Mouse (Mus musculus): Measurements from ENCODE around the gene Mpnd. TPM values are rescaled to one million over a fixed set of nuclear protein-coding genes. Genes with fewer than 3 reads are reported as not detected.

Mpnd gene
- polyA plus RNA-seq (2012), result 73.3 and 76.8 TPM in 2 replicates

DNA sequence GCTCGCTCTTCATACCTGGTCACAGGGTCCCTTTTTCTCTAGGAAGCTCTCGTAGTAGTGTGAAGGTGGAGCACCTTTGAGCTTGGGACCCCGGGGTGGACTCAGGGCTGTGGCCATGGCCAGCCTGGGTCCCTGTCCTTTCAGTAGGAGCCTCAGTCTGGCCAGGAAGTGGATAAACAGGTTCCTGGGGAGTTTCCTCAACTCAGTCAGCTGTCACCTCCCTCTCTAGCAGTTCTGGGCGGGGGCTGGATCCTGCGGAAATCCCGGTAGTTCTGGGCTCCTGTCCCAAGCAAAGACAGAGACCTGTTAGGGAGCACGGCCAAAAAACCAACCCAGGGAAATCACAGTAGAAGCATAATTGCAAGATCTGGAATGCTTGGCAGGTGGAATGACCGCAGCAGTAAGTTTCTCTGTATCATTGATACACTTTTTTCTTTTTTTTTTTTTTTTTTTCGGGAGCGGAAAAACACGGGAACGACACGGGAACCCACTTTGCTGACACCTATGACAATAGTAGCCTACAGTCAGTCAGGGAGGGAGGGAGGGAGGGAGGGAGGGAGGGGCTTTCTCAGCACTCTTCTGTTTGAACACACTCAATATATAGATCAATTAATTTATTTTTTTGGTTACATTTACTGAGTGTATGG, at the start of gene Mpnd, which contains the start of gene Stap2:
Mpnd (plus strand) TSS at position 297 of the 647 bp plus-strand sequence.
Stap2 (minus strand) TSS at position 170 of the 647 bp plus-strand sequence.

DNA sequence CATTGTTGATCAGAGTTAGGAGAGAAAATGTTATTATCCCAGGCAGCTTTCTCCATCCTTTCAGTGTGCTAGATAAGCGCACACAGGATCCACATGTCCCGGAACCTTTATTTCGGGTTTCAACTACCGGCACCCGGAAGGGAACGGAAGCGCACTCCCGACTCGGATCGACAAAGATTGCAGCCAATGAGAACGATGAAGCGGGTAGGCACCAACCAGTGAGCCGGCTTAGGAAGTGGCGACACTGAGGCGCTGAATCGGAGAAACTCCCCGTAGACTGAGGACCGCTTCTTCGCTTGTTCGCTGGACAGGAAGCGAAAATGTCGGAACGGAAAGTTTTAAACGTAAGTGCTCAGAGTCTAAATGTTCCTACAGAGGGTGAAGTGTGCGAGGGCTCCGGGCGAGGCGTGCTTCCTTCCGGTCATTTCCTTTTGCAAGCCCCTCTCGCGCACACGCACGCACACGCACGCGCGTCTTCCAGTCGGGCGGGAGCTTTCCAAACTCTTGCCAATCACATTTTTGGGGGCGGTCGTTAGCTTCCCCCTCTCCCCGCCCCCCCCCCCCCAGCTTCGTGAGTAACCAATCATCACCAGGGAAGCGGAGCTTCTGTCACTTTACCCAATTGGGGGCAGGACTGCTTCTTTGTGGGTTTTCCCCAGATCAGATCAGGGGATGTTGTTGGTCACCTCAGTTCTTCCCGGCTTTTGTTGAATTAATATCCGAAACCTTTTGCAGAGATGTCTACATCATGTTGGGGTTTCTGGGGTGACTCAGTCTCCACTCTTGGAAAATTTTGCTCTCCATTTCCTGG, 46.4 kb upstream of the Mpnd start, which contains the start of gene Yju2:
Yju2 (plus strand) TSS at position 182 of the 811 bp plus-strand sequence.

DNA sequence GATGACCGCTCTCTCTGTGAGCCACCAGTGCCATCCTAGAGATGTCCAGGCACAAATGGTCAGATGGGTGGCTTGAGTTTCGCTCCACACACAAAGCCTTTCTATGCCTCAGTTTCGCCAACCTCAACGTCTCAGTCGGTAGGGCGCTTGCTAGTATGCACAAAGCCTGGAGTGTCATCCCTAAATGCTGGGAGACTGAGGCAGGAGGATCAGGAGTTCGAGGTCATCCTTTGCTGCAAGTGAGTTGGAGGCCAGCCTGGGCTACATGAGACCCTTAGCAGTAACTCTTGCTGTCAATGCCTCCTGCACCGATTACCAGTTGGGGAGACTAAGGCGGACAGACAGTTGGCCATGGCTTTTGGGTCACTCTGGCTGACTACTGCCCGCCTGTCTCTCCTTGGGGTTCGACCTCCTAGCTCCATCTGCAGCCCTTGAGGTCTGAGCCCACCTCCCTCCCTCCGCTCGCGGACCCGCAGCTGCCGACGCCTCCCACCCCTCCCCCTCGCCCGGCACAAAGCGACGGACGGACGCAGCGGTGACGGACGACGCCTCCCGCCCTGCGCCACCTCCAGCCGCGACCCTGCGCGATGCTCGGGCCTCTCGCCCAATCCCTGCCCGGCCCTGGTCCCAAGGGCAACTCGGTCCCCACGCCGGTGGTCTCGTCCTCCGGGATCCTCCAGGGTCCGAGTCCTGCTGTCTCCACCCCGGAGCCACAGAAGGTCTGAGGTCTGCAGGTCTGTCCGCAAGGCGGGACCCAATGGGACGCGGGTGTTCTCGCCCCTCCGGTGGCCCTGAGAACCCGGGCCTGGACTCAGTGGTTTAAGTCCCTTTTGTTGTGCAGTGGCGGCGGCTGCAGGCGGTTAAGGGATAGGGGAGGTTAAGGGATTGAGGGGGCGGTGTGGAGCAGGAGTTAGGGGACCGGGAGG, 35.3 kb upstream of the Mpnd start, which contains the start of gene Shd:
Shd (plus strand) TSS at position 502 of the 926 bp plus-strand sequence.

DNA sequence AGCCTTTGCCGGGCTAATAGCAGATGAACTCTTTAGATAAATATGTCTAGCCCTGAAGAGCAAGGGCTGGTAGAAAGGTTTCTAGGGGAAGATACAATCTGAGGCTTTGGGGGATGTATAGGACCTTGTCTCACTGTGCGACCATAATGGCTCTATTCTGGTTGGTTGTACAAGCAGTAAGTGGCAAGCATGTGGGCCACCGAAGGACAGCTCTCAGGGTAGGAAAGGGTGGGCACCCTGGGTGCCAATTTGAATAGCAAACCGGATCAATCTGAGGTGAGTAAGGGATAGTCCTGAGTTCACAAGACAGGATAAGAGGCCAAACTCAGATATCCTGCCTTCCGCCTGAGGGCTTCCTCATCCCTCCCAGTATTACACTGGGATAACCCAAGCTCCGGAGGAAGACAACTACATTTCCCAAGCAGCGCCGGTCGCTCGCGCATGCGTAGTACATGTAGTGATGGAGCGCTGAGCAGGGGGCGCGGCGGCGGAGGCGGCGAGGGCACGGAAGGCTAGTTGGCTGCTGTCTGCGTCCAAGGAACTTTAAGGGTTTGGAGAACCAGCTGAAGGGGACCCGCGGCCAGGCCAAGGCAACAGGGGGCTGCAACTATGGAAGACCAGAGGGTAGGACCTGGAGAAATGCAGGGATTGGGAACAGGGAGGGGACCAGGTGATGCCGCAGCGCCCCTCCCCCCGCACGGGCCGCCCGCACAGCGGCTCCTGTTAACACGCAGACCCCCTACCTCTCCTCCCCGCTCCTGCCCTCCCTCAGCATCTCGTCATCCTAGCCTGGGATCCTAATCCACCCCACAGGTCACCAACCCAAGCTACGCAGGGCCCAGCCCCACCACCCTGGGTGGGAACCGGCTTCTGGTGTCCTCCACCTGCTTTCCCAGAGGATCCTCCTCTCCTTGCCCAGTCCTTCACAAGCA, 19.2 kb upstream of the Mpnd start, which contains the start of gene Fsd1:
Fsd1 (plus strand) TSS at position 480 of the 932 bp plus-strand sequence.

DNA sequence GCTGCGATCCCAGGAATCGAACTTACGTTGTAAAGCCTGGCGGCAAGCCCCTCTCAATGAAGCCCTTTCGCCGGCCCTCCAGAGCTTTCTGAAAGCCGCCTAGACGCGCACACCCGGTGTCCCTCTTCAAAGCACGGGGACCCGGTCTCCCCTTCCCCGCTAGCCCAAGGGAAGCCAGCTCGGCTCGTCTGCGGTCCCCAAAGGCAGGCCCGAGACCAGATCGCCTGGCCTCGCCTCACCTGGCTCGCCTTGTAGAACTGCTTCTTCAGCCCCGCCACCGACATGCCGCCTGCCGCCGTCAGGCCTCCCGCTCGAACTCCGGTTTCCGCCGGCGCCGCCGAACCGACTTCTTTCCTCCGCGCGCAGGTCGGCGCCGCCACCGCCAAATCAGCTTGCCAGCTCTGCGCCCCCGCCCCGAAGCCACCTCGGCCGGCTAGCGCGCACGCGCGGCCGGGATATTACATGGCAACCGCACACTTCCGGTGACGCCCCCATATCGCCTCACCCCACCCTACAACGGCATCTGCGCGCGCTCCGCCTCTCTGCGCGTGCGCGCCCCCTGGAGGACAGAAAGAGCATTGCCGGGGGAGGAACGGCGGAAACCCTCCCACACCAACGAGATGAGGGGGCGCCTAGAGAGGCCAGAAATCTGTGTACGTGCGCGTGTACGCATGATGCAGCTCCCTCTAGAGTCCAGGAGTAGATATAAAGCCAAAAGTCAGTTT, 30.8 kb downstream of the Mpnd start, which contains the start of gene Sh3gl1:
Sh3gl1 (minus strand) TSS at position 460 of the 725 bp plus-strand sequence.

DNA sequence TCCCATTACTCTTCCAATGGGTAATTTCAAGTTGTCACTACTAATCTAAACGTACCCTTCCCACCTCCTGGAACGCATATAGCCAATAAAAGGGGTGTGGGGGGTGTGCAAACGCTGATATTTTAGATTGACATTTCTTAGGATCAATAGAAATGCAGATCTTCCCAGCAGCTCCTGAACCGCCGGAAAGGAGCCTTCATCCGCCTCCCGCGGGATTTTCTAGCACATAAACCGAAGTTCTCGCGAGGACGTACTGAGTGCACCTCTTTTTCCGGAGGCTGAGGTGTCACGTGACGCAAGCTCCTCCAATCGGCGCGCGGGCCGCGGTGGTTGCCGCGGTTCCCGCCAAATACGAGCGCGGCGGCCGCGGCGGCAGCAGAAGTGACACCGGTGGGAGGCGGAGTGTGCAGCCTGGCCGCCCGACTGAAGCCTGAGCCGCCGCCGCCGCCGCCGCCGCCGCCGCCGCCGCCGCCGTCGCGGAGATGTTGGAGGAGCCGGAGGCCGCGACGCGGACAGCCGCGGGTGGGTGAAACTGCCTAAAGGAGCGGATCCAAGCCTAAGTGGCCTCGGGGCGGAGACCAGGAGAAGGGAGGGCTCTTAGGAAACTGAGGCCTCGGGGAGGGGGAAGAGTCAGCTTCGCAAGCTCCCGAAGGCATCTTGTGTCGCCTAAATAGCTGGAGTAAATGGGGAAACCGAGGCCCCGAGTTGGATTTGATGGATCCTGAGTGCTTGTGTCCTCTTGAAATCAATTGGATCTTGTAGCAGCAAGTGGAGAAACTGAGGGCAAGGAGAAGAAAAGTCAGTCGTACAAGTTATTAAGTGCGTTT, 34.7 kb downstream of the Mpnd start, which contains the start of gene Chaf1a:
Chaf1a (plus strand) TSS at position 410 of the 827 bp plus-strand sequence.

Other genes with a start within 250 kb of the Mpnd start
- gene Zfp119a, start 126.8 kb upstream of the Mpnd start, polyA plus RNA-seq (2012), result 0.62 and 0.73 TPM in 2 replicates
- 2.9 and 3.5 TPM in 2 replicates for gene Zfp959, start 113.6 kb upstream of the Mpnd start, polyA plus RNA-seq (2012)
- gene Zfp119b, start 56.2 kb upstream of the Mpnd start, polyA plus RNA-seq (2012), result 0.31 and 0.32 TPM in 2 replicates
- gene Ebi3, start 53.1 kb upstream of the Mpnd start, polyA plus RNA-seq (2012), result 52.3 and 76.6 TPM in 2 replicates
- gene Yju2, start 46.6 kb upstream of the Mpnd start, polyA plus RNA-seq (2012), result 33.2 and 44.4 TPM in 2 replicates
- 2.6 and 6.5 TPM in 2 replicates for gene Shd, start 35.2 kb upstream of the Mpnd start, polyA plus RNA-seq (2012)
- 0.13 TPM in 1 of 2 replicates, not detected in the other for gene Fsd1, start 19.2 kb upstream of the Mpnd start, polyA plus RNA-seq (2012)
- gene Stap2, start 127 bp upstream of the Mpnd start, polyA plus RNA-seq (2012), result 0.18 and 0.47 TPM in 2 replicates
- gene Sh3gl1, start 30.9 kb downstream of the Mpnd start, polyA plus RNA-seq (2012), result 88.5 and 88.9 TPM in 2 replicates
- 52.5 and 116 TPM in 2 replicates for gene Chaf1a, start 34.7 kb downstream of the Mpnd start, polyA plus RNA-seq (2012)
- 44.5 and 52.3 TPM in 2 replicates for gene Ubxn6, start 69.3 kb downstream of the Mpnd start, polyA plus RNA-seq (2012)
- 200 and 292 TPM in 2 replicates for gene Hdgfl2, start 73.9 kb downstream of the Mpnd start, polyA plus RNA-seq (2012)
- gene Plin4, start 104.1 kb downstream of the Mpnd start, polyA plus RNA-seq (2012), result 0.02 TPM in 1 of 2 replicates, not detected in the other
- gene Plin5, start 111.9 kb downstream of the Mpnd start, polyA plus RNA-seq (2012), result not detected in 2 replicates
- gene Lrg1, start 116.3 kb downstream of the Mpnd start, polyA plus RNA-seq (2012), result 42.7 and 91.2 TPM in 2 replicates
- 14.5 and 22.4 TPM in 2 replicates for gene Sema6b, start 134.6 kb downstream of the Mpnd start, polyA plus RNA-seq (2012)
- gene Tnfaip8l1, start 156.8 kb downstream of the Mpnd start, polyA plus RNA-seq (2012), result 0.96 and 1.1 TPM in 2 replicates
- gene Mydgf, start 178.2 kb downstream of the Mpnd start, polyA plus RNA-seq (2012), result 46.7 and 52.3 TPM in 2 replicates
- 87.7 and 105 TPM in 2 replicates for gene Dpp9, start 213.2 kb downstream of the Mpnd start, polyA plus RNA-seq (2012)

Measured in megakaryocyte-erythroid progenitor cell, adult 5 weeks (primary cell).